Mouse (Mus musculus): ENCODE measurements at regions not wholly inside any gene's neighbourhood (a gene's known extent, or its start where the extent isn't known, plus 50 kb on each side); places are given as distances from the start of the nearest gene placed in this dataset.

DNA sequence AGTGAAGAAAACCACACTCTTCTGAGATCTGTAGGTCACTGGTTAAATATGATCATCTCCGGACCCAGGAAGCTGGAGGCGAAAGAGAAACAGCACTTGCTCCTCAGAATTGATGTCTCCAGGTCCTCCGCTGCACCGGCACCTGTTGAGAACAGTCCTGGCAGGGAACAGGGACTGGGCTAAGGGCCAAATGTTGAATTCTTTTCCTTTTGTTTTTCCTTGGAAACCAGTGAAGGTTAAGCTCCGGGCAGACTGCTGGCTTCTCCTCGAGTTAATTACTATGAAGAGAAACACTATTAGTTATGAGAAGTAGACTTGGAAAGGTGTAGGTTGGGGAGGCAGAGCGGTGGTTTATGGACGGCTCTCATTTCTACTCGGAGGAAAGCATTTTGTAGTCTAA is 242.7 kb downstream of the Rngtt start:
- Histone ChIP-seq H3K4me3 (no peak overlapping the region), H3K27me3 (peaks cover 8% of the 10 kb centered on the region), H3K27ac (replicated peaks) (no peak overlapping the region), H3K36me3 (no peaks in the 10 kb centered on the region), H3K9me3 (no peaks in the 10 kb centered on the region), H3K4me2 (replicated peaks) (no peak overlapping the region), H3K4me1 (peaks cover 27% of the 10 kb centered on the region), H3K9ac (replicated peaks) (no peak overlapping the region)
- ATAC-seq (ENCODE audit: low FRiP score, low read depth), result no peak
- 71% methylated on average over 9 of the region's 9 CpGs for whole genome bisulfite sequencing

DNA sequence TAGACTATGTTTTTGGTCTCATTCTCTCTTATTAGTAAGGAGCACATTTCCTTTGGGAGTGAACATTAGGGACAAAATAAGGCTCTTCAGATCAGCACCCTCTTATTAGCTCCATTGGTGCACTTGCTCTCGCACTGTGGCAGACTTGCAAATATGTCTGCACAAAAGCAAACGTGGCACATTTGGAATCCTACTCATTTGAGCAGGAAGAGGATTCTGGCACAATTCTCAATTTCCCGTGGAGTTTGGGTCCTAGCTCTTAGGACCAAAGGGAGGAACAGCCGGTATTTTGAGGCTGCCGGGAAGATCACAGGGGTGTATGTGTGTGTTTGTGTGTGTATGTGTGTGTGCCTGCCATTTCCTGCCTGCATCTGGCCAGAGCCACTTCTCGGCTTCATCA is 244.5 kb downstream of the Rngtt start:
- H3K4me3 ChIP-seq, result no peak overlapping the region
- no peaks in the 10 kb centered on the region for H3K9me3 ChIP-seq
- no peak for ATAC-seq (ENCODE audit: low FRiP score, low read depth)
- no peak overlapping the region for H3K27ac ChIP-seq (replicated peaks)
- WGBS, result 35% methylated on average over 6 of the region's 6 CpGs
- H3K9ac ChIP-seq (replicated peaks), result no peak overlapping the region
- H3K36me3 ChIP-seq, result no peaks in the 10 kb centered on the region
- no peak overlapping the region for H3K4me2 ChIP-seq (replicated peaks)
- peaks cover 20% of the 10 kb centered on the region for H3K4me1 ChIP-seq
- H3K27me3 ChIP-seq, result peaks cover 8% of the 10 kb centered on the region

DNA sequence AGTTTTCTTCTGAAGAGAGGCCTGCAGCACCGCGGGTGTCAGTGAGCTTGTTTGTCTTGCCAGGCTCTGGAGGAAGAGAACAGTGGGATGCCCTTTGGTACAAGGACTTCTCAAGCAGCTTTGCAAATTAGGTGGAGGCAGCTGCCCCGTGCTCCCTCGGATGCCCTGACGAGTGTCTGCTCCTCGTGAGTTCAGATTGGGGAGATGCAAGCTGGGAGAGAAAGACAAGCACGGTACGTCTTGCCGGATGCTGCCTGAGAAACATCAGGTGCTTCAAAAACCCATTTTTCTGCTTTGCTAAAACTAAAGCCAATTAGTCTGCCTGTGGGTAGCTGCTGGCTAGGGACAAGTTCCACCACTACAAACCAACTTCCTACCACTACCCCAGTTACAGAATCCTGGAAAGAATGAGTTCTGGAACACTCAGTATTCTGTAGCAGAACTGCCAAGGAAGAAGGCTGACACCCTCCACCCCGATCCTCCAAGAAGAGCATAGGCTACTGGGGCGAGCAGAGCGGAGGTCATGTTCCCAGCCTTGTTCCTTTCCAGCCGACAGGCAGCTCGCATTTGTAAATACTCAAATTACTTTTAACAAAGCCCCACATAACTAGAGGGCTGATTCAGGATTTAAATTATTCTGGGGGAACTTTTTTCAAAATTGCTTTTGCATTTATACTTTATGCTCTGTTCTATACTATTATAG is 245.3 kb downstream of the Rngtt start:
- no peak for ATAC-seq (ENCODE audit: low FRiP score, low read depth)
- 6% methylated on average over 14 of the region's 14 CpGs for WGBS
- Histone ChIP-seq H3K4me2 (replicated peaks) (peak overlapping the region; percentile 25), H3K9me3 (no peaks in the 10 kb centered on the region), H3K27me3 (peaks cover 5% of the 10 kb centered on the region), H3K4me3 (no peak overlapping the region), H3K36me3 (no peaks in the 10 kb centered on the region), H3K9ac (replicated peaks) (no peak overlapping the region), H3K4me1 (peaks cover 14% of the 10 kb centered on the region), H3K27ac (replicated peaks) (no peak overlapping the region)

DNA sequence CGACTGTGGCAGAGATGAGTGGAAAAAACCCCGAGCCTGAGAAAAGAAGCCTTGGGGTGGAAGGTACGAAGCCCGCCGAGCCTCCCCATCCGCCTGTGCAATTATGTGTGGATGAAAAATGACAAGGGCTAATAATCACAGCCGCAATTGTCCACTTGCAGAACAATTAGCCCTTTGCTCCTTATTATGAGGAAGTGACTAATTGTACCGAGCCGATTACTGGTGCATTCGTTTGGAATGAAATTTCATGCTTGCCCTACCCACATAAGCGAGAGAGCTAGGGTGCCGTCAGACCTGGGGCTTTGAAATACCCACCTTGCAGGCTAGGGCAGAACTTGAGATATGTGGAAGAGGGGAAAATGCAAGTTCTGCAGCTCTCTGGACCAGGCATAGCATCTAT is 245.9 kb downstream of the Rngtt start:
- Histone ChIP-seq H3K27ac (replicated peaks) (no peak overlapping the region), H3K27me3 (peaks cover 5% of the 10 kb centered on the region), H3K36me3 (no peaks in the 10 kb centered on the region), H3K4me3 (no peak overlapping the region), H3K9ac (replicated peaks) (no peak overlapping the region), H3K9me3 (no peaks in the 10 kb centered on the region), H3K4me1 (peaks cover 14% of the 10 kb centered on the region), H3K4me2 (replicated peaks) (no peak overlapping the region)
- no peak for ATAC-seq (ENCODE audit: low FRiP score, low read depth)
- WGBS, result 38% methylated on average over 12 of the region's 12 CpGs

DNA sequence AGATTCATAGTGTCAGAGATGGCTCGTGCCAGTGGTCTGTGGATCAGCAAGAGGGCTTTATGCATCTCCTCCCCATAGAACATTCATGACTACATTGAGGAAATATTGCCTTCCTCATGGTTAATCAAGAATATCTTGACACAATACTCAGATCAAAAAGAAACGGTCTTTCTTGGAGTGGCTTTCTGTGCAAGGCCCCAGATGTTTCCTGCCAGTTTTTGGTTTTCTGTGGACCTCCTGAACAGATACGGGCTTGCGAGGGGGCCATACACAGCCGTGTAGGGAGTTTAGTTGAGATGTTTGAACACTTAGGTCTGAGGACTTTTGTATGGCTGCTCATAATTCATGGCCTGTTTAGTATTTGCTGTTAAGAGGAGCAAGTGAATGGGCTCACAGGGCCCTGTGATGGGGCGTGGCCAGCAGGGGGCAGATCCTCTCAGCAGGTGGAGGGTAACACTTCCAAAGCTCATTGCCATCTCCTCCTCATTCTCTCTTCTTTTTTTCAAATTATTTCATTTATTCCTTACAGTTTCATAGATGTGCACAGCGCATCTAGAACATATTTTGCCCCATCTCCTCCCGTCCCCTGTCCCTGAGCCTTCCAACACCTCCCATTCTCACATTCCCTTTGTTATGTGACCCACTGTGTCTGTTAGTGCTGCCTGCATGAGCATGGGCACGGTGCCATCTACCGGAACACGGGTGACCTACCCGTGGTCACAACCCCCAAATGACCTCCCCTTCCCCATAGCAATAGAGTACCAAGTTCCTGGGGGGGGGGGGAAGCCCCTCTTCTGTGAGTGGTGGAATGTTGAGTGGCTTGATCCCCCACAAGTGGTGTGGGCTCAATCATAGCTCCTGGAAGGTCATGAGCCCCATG is 246.8 kb downstream of the Rngtt start:
- H3K27me3 ChIP-seq, result peaks cover 5% of the 10 kb centered on the region; the same call in 1 of the 2 replicates
- no peak overlapping the region for H3K27ac ChIP-seq (replicated peaks)
- WGBS, result 76% methylated on average over 12 of the region's 12 CpGs

DNA sequence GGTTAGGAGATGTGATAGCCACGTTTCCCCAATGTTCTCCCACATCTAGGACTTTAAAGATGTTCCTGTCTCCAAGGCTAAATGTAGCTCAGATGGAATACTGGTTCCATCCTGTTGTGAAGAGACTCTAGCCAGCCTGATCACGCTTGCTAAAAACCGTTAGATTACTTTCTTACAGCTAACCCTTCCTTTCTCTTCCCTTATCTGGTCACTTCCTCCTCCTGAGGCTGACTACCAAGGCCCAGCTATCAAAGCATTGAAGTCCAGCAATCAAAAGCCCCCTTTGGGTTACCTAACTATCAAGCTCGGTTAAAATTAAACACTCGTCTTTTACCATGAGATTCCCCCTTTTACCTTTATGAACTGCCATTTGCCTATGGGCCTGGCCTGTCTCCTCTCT is 260.2 kb downstream of the Rngtt start:
- Histone ChIP-seq H3K4me2 (replicated peaks) (no peak overlapping the region), H3K9ac (replicated peaks) (no peak overlapping the region), H3K27me3 (no peaks in the 10 kb centered on the region), H3K4me1 (no peaks in the 10 kb centered on the region), H3K36me3 (no peaks in the 10 kb centered on the region), H3K9me3 (no peaks in the 10 kb centered on the region), H3K27ac (replicated peaks) (no peak overlapping the region), H3K4me3 (no peak overlapping the region)
- no peak for ATAC-seq (ENCODE audit: low FRiP score, low read depth)
- WGBS, result 88% methylated on average over 5 of the region's 5 CpGs

More for the DNA sequence above, 246.8 kb downstream of the Rngtt start:
- no peak overlapping the region for H3K4me3 ChIP-seq
- H3K9ac ChIP-seq (replicated peaks), result no peak overlapping the region
- no peak overlapping the region for H3K4me2 ChIP-seq (replicated peaks)
- H3K4me1 ChIP-seq, result peaks cover 14% of the 10 kb centered on the region
- no peaks in the 10 kb centered on the region for H3K9me3 ChIP-seq
- H3K36me3 ChIP-seq, result no peaks in the 10 kb centered on the region
- no peak for ATAC-seq (ENCODE audit: low FRiP score, low read depth)

DNA sequence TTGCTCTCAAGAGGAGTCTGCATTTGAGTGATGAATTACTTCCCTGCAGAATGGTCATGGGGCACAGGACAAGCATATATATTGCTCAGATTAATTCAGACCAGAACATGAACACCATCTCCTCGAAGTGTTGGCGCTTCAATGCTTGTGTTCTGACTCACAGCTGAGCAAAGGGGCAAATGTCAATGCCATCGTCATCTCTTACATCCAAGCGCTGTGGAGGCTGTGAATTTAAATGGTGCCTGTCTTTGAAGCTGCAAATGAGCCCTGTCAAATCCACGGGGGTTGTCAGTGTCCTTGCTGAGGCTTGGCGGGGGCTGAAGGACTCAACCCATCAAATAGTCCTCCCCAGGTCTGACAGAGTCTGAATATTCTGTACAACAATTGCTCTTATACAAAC is 261.2 kb downstream of the Rngtt start:
- Histone ChIP-seq H3K36me3 (no peaks in the 10 kb centered on the region), H3K27ac (replicated peaks) (no peak overlapping the region), H3K4me1 (no peaks in the 10 kb centered on the region), H3K9me3 (no peaks in the 10 kb centered on the region), H3K4me3 (no peak overlapping the region), H3K9ac (replicated peaks) (no peak overlapping the region), H3K4me2 (replicated peaks) (no peak overlapping the region), H3K27me3 (no peaks in the 10 kb centered on the region)
- no peak for ATAC-seq (ENCODE audit: low FRiP score, low read depth)
- 57% methylated on average over 6 of the region's 6 CpGs for WGBS

DNA sequence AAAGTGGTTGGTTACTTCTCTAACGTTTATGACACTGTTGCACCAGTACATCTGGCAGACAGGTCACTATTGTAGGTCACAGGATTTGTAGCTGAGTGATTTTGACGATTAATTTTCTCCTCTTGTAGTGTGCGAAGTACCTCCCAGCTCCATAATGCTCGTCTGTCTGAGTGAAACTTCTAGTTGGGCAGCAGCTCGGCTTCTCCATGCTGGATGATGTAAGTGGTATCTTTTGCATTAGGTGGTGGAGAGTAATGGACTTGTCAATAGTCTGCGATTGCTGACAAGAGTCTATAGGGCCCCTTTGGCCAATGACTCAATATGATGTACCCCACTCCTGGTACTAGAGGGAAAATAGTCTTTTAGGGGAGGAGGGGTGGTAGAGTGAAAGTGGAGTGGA is 267.5 kb downstream of the Rngtt start:
- no peak overlapping the region for H3K4me3 ChIP-seq
- no peak overlapping the region for H3K4me2 ChIP-seq (replicated peaks)
- H3K9me3 ChIP-seq, result peaks cover 11% of the 10 kb centered on the region; the same call in 1 of the 2 replicates
- H3K9ac ChIP-seq (replicated peaks), result no peak overlapping the region
- H3K27me3 ChIP-seq, result no peaks in the 10 kb centered on the region
- no peaks in the 10 kb centered on the region for H3K4me1 ChIP-seq
- no peak for ATAC-seq (ENCODE audit: low FRiP score, low read depth)
- H3K27ac ChIP-seq (replicated peaks), result no peak overlapping the region
- WGBS, result 91% methylated on average over 6 of the region's 6 CpGs
- no peaks in the 10 kb centered on the region for H3K36me3 ChIP-seq

DNA sequence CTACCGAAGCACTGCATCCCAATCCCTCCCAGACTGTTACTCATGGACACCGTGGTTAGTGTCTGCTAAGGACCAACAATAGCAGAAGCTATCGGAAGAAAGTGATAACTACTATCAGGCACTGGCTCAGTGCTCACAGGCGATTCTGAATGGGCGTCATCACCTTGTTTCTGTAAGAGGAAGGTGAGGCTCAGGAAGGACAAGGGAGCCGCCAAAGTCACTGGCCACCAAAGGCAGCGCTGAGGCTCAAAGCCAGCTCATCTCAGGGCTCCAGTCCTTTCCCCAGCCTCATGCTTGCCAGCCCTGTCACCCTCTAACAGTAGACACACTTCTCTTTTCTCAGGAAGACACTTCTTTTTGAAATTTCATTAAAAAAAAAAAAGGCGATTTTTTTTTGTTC is 270.4 kb downstream of the Rngtt start:
- H3K9ac ChIP-seq (replicated peaks), result no peak overlapping the region
- WGBS, result 87% methylated on average over 8 of the region's 8 CpGs
- H3K4me1 ChIP-seq, result no peaks in the 10 kb centered on the region
- no peak overlapping the region for H3K27ac ChIP-seq (replicated peaks)
- H3K27me3 ChIP-seq, result no peaks in the 10 kb centered on the region
- H3K4me2 ChIP-seq (replicated peaks), result no peak overlapping the region
- H3K4me3 ChIP-seq, result no peak overlapping the region
- no peak for ATAC-seq (ENCODE audit: low FRiP score, low read depth)
- no peaks in the 10 kb centered on the region for H3K36me3 ChIP-seq
- H3K9me3 ChIP-seq, result peaks cover 11% of the 10 kb centered on the region; the same call in 1 of the 2 replicates

DNA sequence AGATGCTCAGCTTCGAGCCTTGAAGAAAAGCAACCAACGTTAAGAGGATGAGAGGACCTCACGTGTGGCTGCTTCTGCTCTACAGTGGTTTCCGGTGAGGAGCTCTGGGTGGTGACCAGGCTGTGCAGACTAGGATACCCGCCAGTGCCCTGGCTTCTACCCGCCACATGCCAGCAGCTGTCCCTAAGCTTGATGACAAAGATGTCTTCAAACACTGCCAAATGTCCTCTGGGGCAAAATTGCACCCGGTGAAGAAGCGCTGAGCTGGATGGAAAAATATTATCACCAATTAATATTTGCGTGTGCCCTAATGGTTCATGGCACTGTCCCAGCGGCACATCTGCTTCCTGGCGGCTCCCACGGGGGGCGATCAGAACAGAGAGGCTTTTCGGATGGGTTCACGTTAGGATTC is 271.1 kb downstream of the Rngtt start:
- Histone ChIP-seq H3K4me2 (replicated peaks) (no peak overlapping the region), H3K4me1 (peaks cover 6% of the 10 kb centered on the region), H3K4me3 (no peak overlapping the region), H3K9ac (replicated peaks) (no peak overlapping the region), H3K27ac (replicated peaks) (no peak overlapping the region), H3K36me3 (no peaks in the 10 kb centered on the region), H3K27me3 (no peaks in the 10 kb centered on the region), H3K9me3 (peaks cover 11% of the 10 kb centered on the region; the same call in 1 of the 2 replicates)
- ATAC-seq (ENCODE audit: low FRiP score, low read depth), result no peak
- 89% methylated on average over 15 of the region's 15 CpGs for WGBS

DNA sequence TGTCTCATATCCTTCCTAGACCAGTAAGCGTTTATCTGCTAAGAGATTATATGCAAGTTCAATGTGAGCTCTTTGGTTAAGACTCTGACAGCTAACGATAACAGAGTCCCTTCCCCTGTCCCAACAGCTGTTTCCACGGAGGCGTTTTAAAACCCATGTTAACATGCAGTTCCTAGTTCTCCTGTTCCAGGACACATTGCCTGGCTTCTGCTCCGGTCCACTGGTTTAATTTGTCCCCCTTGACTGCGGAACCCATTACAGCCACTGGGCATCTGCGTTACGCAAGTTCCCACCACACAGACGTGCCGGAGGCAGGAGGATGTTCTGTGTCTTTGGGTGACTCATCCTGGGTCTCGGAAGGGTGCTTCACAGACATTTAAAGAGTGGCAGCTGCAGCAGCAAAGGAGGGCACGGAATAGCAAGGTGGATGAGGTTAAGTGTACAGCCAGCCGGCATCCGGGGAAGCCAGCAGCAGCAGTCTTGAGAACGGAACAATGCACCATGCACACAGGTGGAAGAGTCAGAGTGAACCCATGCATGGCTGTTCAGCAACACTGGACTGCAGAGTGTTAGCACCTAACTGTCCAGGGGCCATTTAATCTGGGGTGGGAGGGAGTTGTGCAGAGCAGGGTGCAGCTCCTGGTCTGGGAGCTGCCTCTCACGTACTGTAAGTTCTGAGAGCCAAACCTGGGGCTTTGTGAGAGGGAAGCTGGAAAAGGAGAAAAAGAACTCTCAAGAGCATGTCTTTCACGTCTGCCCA is 271.8 kb downstream of the Rngtt start:
- Histone ChIP-seq H3K4me3 (no peak overlapping the region), H3K4me2 (replicated peaks) (no peak overlapping the region), H3K27ac (replicated peaks) (no peak overlapping the region), H3K36me3 (no peaks in the 10 kb centered on the region), H3K4me1 (peaks cover 14% of the 10 kb centered on the region), H3K27me3 (no peaks in the 10 kb centered on the region), H3K9ac (replicated peaks) (no peak overlapping the region), H3K9me3 (peaks cover 11% of the 10 kb centered on the region; the same call in 1 of the 2 replicates)
- ATAC-seq (ENCODE audit: low FRiP score, low read depth), result no peak
- WGBS, result 90% methylated on average over 17 of the region's 17 CpGs
